Mouse (Mus musculus) CH12.LX (cell line): ENCODE results near the gene Ocrl. TPM values are rescaled to one million over a fixed set of nuclear protein-coding genes. Genes with fewer than 3 reads are reported as not detected.

ENCODE experiments used
- DNase-seq: peaks from one replicate; pipeline ENCODE4 v3.0.0-alpha.2; 2013; ENCODE audit errors: extremely low read depth
- H3K27ac ChIP-seq: 2 replicates; pipeline ENCODE4 v1.5.1; 2012; ENCODE audit warnings: low read depth, mild to moderate bottlenecking, control low read depth, moderate library complexity; ENCODE audit not compliant: insufficient read depth
- H3K27me3 ChIP-seq: replicated peaks from 2 replicates; pipeline ENCODE3; 2012; ENCODE audit warnings: inconsistent platforms
- H3K36me3 ChIP-seq, 2 experiments: replicated peaks in 1 of 2; 2 replicates each; pipeline versions ENCODE3 to v1.6.1; 2012; ENCODE audit warnings: inconsistent platforms in 1 of 2, low read length in 1 of 2, mild to moderate bottlenecking in 1 of 2, mixed read lengths in 1 of 2, moderate library complexity in 1 of 2; ENCODE audit not compliant: control insufficient read depth in 1 of 2, insufficient read depth in 1 of 2
- H3K4me1 ChIP-seq, 2 experiments: 2 replicates each; pipeline ENCODE4 v1.6.1; 2012; ENCODE audit warnings: inconsistent platforms in 1 of 2, moderate library complexity in 1 of 2; ENCODE audit not compliant: insufficient read depth in 2 of 2, control insufficient read depth in 1 of 2
- H3K4me2 ChIP-seq: 2 replicates; pipeline ENCODE4 v1.6.1; 2012; ENCODE audit warnings: low read depth, mild to moderate bottlenecking, control low read depth; ENCODE audit not compliant: poor library complexity, insufficient read depth, severe bottlenecking
- H3K4me3 ChIP-seq, 3 experiments: fragments of 150-350 bp in 1 of 3; sonication (generic) in 1 of 3; replicated peaks in 1 of 3; 2 replicates each; pipeline versions ENCODE3 to v1.5.1; 2011 to 2012; ENCODE audit warnings: low read depth in 2 of 3, low read length in 2 of 3, mild to moderate bottlenecking in 2 of 3, moderate library complexity in 2 of 3, control low read depth in 1 of 3, improper control_type of control experiment in 1 of 3, inconsistent platforms in 1 of 3, mixed read lengths in 1 of 3; ENCODE audit not compliant: poor library complexity in 1 of 3
- H3K79me2 ChIP-seq: replicated peaks from 2 replicates; pipeline ENCODE4 v1.6.1; 2012; ENCODE audit warnings: mild to moderate bottlenecking, moderate library complexity; ENCODE audit not compliant: control insufficient read depth, poor library complexity, insufficient read depth, severe bottlenecking; ENCODE audit errors: extremely low read depth
- H3K9ac ChIP-seq: 2 replicates; pipeline ENCODE4 v1.6.1; 2012; ENCODE audit warnings: low read depth, mild to moderate bottlenecking, control low read depth, moderate library complexity; ENCODE audit not compliant: insufficient read depth
- H3K9me3 ChIP-seq: replicated peaks from 2 replicates; pipeline ENCODE3; 2012; ENCODE audit warnings: low read length, inconsistent platforms, mixed read lengths
- BHLHE40 ChIP-seq: IDR thresholded peaks from 2 replicates; pipeline ENCODE4 v1.6.1; 2011; ENCODE audit warnings: mild to moderate bottlenecking, low read depth, low read length, improper control_type of control experiment
- CHD1 ChIP-seq: IDR thresholded peaks from 2 replicates; pipeline ENCODE4 v1.6.1; 2012; ENCODE audit warnings: low read depth, low read length, improper control_type of control experiment, inconsistent platforms
- CHD2 ChIP-seq: IDR thresholded peaks from 2 replicates; pipeline ENCODE4 v1.6.1; 2011; ENCODE audit warnings: low read length, improper control_type of control experiment
- CTCF ChIP-seq, 2 experiments: IDR thresholded peaks in 1 of 2; conservative IDR thresholded peaks in 1 of 2; 2 replicates each; pipeline ENCODE4 v1.5.1; 2011 to 2012; ENCODE audit warnings: low read depth in 2 of 2, low read length in 2 of 2, improper control_type of control experiment in 1 of 2, inconsistent platforms in 1 of 2, mild to moderate bottlenecking in 1 of 2, moderate library complexity in 1 of 2
- E2F4 ChIP-seq: IDR thresholded peaks from 2 replicates; pipeline ENCODE4 v1.6.1; 2011; ENCODE audit warnings: low read depth, low read length, improper control_type of control experiment; ENCODE audit not compliant: insufficient replicate concordance
- ELF1 ChIP-seq: IDR thresholded peaks from 2 replicates; pipeline ENCODE4 v1.6.1; 2014; ENCODE audit warnings: low read depth, mild to moderate bottlenecking, inconsistent platforms, low read length, improper control_type of control experiment
- EP300 ChIP-seq: IDR thresholded peaks from 2 replicates; pipeline ENCODE4 v1.6.1; 2011; ENCODE audit warnings: low read length, improper control_type of control experiment
- ETS1 ChIP-seq: conservative IDR thresholded peaks from 2 replicates; pipeline ENCODE4 v1.6.1; 2012; ENCODE audit warnings: low read depth, mild to moderate bottlenecking, inconsistent platforms, low read length, improper control_type of control experiment, moderate library complexity
- GABPA ChIP-seq: IDR thresholded peaks from 2 replicates; pipeline ENCODE4 v1.6.1; 2012; ENCODE audit warnings: low read depth, low read length, improper control_type of control experiment, inconsistent platforms; ENCODE audit not compliant: insufficient replicate concordance
- HCFC1 ChIP-seq: IDR thresholded peaks from 2 replicates; pipeline ENCODE4 v1.6.1; 2012; ENCODE audit warnings: low read depth, mild to moderate bottlenecking, inconsistent platforms, low read length, improper control_type of control experiment
- IRF4 ChIP-seq: IDR thresholded peaks from 2 replicates; pipeline ENCODE4 v1.6.1; 2014; ENCODE audit warnings: low read depth, mild to moderate bottlenecking, inconsistent platforms, low read length, improper control_type of control experiment
- JUN ChIP-seq: IDR thresholded peaks from 2 replicates; pipeline ENCODE4 v1.6.1; 2011; ENCODE audit warnings: low read depth, mild to moderate bottlenecking, low read length, improper control_type of control experiment, moderate library complexity; ENCODE audit not compliant: insufficient read depth
- JUND ChIP-seq: conservative IDR thresholded peaks from 2 replicates; pipeline ENCODE4 v1.6.1; 2011; ENCODE audit warnings: low read depth, low read length, improper control_type of control experiment
- KAT2A ChIP-seq: IDR thresholded peaks from 2 replicates; pipeline ENCODE4 v1.6.1; 2012; ENCODE audit warnings: low read length, improper control_type of control experiment, inconsistent platforms; ENCODE audit not compliant: insufficient replicate concordance
- MAFK ChIP-seq: IDR thresholded peaks from 2 replicates; pipeline ENCODE4 v1.6.1; 2011; ENCODE audit warnings: low read length, improper control_type of control experiment; ENCODE audit not compliant: insufficient replicate concordance
- MAX ChIP-seq: IDR thresholded peaks from 2 replicates; pipeline ENCODE4 v1.6.1; 2011; ENCODE audit warnings: low read length, improper control_type of control experiment
- MAZ ChIP-seq: IDR thresholded peaks from 2 replicates; pipeline ENCODE4 v1.6.1; 2012; ENCODE audit warnings: low read depth, mild to moderate bottlenecking, inconsistent platforms, low read length, improper control_type of control experiment, moderate library complexity
- MEF2A ChIP-seq: IDR thresholded peaks from 2 replicates; pipeline ENCODE4 v1.6.1; 2014; ENCODE audit warnings: low read depth, mild to moderate bottlenecking, inconsistent platforms, low read length, improper control_type of control experiment, borderline replicate concordance
- MXI1 ChIP-seq: IDR thresholded peaks from 2 replicates; pipeline ENCODE4 v1.6.1; 2011; ENCODE audit warnings: mild to moderate bottlenecking, low read depth, low read length, improper control_type of control experiment
- MYC ChIP-seq: IDR thresholded peaks from 2 replicates; pipeline ENCODE4 v1.6.1; 2011; ENCODE audit warnings: low read depth, mild to moderate bottlenecking, improper control_type of control experiment, low read length
- NELFE ChIP-seq: IDR thresholded peaks from 2 replicates; pipeline ENCODE4 v1.6.1; 2011; ENCODE audit warnings: low read depth, low read length, improper control_type of control experiment
- NRF1 ChIP-seq: IDR thresholded peaks from 2 replicates; pipeline ENCODE4 v1.6.1; 2014; ENCODE audit warnings: low read depth, mild to moderate bottlenecking, inconsistent platforms, low read length, improper control_type of control experiment, moderate library complexity
- PAX5 ChIP-seq: IDR thresholded peaks from 2 replicates; pipeline ENCODE4 v1.6.1; 2012; ENCODE audit warnings: low read length, inconsistent platforms, mixed read lengths
- POLR2A ChIP-seq: IDR thresholded peaks from 2 replicates; pipeline ENCODE4 v1.6.1; 2011; ENCODE audit warnings: low read depth, mild to moderate bottlenecking, improper control_type of control experiment, low read length
- POLR2AphosphoS2 ChIP-seq: IDR thresholded peaks from 2 replicates; pipeline ENCODE4 v1.6.1; 2011; ENCODE audit warnings: low read depth, low read length, improper control_type of control experiment
- RAD21 ChIP-seq: IDR thresholded peaks from 2 replicates; pipeline ENCODE4 v1.6.1; 2011; ENCODE audit warnings: low read depth, mild to moderate bottlenecking, low read length, improper control_type of control experiment, moderate library complexity
- RCOR1 ChIP-seq: conservative IDR thresholded peaks from 2 replicates; pipeline ENCODE4 v1.6.1; 2012; ENCODE audit warnings: low read depth, mild to moderate bottlenecking, inconsistent platforms, low read length, improper control_type of control experiment
- SIN3A ChIP-seq: IDR thresholded peaks from 2 replicates; pipeline ENCODE4 v1.6.1; 2012; ENCODE audit warnings: low read length, improper control_type of control experiment, inconsistent platforms
- SMC3 ChIP-seq: IDR thresholded peaks from 2 replicates; pipeline ENCODE4 v1.6.1; 2011; ENCODE audit warnings: low read depth, low read length, improper control_type of control experiment
- TBP ChIP-seq: conservative IDR thresholded peaks from 2 replicates; pipeline ENCODE4 v1.6.1; 2011; ENCODE audit warnings: low read depth, low read length, improper control_type of control experiment
- TCF12 ChIP-seq: IDR thresholded peaks from 2 replicates; pipeline ENCODE4 v1.6.1; 2014; ENCODE audit warnings: low read depth, mild to moderate bottlenecking, inconsistent platforms, low read length, improper control_type of control experiment
- UBTF ChIP-seq: IDR thresholded peaks from 2 replicates; pipeline ENCODE4 v1.6.1; 2012; ENCODE audit warnings: low read depth, mild to moderate bottlenecking, inconsistent platforms, low read length, improper control_type of control experiment, moderate library complexity
- USF1 ChIP-seq: IDR thresholded peaks from 2 replicates; pipeline ENCODE4 v1.6.1; 2014; ENCODE audit warnings: low read depth, mild to moderate bottlenecking, inconsistent platforms, low read length, improper control_type of control experiment
- USF2 ChIP-seq: conservative IDR thresholded peaks from 2 replicates; pipeline ENCODE4 v1.6.1; 2011; ENCODE audit warnings: low read depth, low read length, improper control_type of control experiment
- ZC3H11A ChIP-seq: IDR thresholded peaks from 2 replicates; pipeline ENCODE4 v1.6.1; 2012; ENCODE audit warnings: low read depth, mild to moderate bottlenecking, inconsistent platforms, low read length, improper control_type of control experiment
- ZKSCAN1 ChIP-seq: IDR thresholded peaks from 2 replicates; pipeline ENCODE4 v1.6.1; 2012; ENCODE audit warnings: low read depth, inconsistent platforms, low read length, improper control_type of control experiment, borderline replicate concordance
- ZMIZ1 ChIP-seq: IDR thresholded peaks from 2 replicates; pipeline ENCODE4 v1.6.1; 2012; ENCODE audit warnings: low read depth, mild to moderate bottlenecking, inconsistent platforms, low read length, improper control_type of control experiment
- ZNF384 ChIP-seq: IDR thresholded peaks from 2 replicates; pipeline ENCODE4 v1.6.1; 2012; ENCODE audit warnings: low read depth, low read length, improper control_type of control experiment, inconsistent platforms
- dilution Hi-C: fragments of 300-500 bp; cut with MboI; formaldehyde crosslinking; loops from 2 replicates; pipeline ENCODE4 v1.14.3; 2020; ENCODE audit warnings: low sequenced_read_pairs; ENCODE audit not compliant: extremely low pct_unique_long_range_greater_than_20kb, extremely low pct_ligation_motif_present
- in situ Hi-C: fragments of 300-500 bp; cut with MboI; formaldehyde crosslinking; loops from 3 replicates; pipeline ENCODE4 v1.14.3; 2019; ENCODE audit warnings: low sequenced_read_pairs, low pct_ligation_motif_present, low pct_unique_long_range_greater_than_20kb, mixed read lengths
- polyA plus RNA-seq: library from polyadenylated mRNA; unstranded; fragments of >175 nt; gene quantifications from 2 replicates; pipeline ENCODE4 v1.2.1, GENCODE M21; 2012; ENCODE audit warnings: low read depth; ENCODE audit not compliant: insufficient read length
- total RNA-seq, 2 experiments: library from RNA; depleted of rRNA; stranded (reverse); fragments of 300-350 nt in 1 of 2; fragments of >200 nt in 1 of 2; gene quantifications; 2 replicates each; pipeline ENCODE4 v1.2.3; 2012 to 2014

The Ocrl gene
- total and polyA plus RNA-seq, 3 experiments, result 2.6 to 7.1 (median 3.8) TPM

DNA sequence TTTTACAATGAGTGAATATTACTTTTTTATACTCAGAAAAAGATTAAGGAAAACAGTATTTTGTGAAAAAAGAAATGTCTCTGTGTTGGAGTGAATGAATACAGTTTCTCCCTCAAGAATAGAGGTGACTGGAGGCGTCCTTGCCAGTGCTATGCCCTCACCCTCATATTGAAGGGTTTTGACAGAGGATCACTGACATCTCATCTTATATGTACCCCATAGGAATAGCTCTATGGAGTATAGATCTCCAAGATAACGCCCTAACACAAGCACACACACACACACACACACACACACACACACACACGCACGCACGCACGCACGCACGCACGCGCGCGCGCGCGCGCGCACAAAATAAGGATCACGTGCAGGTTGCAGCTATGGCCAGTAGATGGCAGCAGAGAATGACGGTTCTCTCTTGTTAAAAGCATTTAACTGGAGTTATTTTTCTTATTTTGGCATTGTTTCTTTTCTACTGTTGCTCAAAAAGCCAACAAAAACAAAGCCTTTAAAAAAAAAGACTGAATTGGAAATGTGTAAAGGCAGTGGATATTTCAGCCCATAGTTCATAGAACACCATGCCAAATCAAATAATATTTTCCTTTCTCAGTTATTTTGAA is 72.9 kb downstream of the Ocrl start:
- H3K4me1 ChIP-seq, result peaks cover 0 to 3% of the 10 kb centered on the region in 2 experiments; a peak in 1 of 4 replicates
- H3K27ac ChIP-seq, result no peak overlapping the region
- no peak overlapping the region for H3K9ac ChIP-seq
- no peaks in the 10 kb centered on the region for H3K27me3 ChIP-seq
- H3K9me3 ChIP-seq, result no peaks in the 10 kb centered on the region
- peak; percentile 45 for DNase-seq
- no peaks in the 10 kb centered on the region for H3K36me3 ChIP-seq
- in situ Hi-C loops, result no loop called here
- H3K79me2 ChIP-seq, result no peaks in the 10 kb centered on the region
- dilution Hi-C loops, result no loop called here
- H3K4me2 ChIP-seq, result peak overlapping the region; percentile 44; the same call in 1 of the 2 replicates
- no peak overlapping the region for H3K4me3 ChIP-seq
- no peak for TF ChIP-seq MAFK
- no peak for TF ChIP-seq KAT2A
- TF ChIP-seq MXI1, result peak; percentile 39; the same call in 1 of the 2 replicates
- TF ChIP-seq POLR2A, result no peak
- no peak for TF ChIP-seq ZC3H11A
- peak; percentile 72 for TF ChIP-seq NRF1
- TF ChIP-seq CHD1, result no peak
- TF ChIP-seq HCFC1, result peak; percentile 26; the same call in 1 of the 2 replicates
- peak; percentile 67 for TF ChIP-seq USF1
- no peak for TF ChIP-seq UBTF
- TF ChIP-seq JUN, result no peak
- 0 out of 2 replicates have a peak, but pooled peaks have one; percentile 20 for TF ChIP-seq IRF4
- 0 out of 2 replicates have a peak, but pooled peaks have one; percentile 13 for TF ChIP-seq JUND
- no peak for TF ChIP-seq CHD2
- no peak for TF ChIP-seq TBP
- 0 out of 2 replicates have a peak, but pooled peaks have one; percentile 25 for TF ChIP-seq E2F4
- TF ChIP-seq ZKSCAN1, result no peak
- TF ChIP-seq USF2, result peak; percentile 37
- no peak for TF ChIP-seq RCOR1
- TF ChIP-seq MYC, result peak; percentile 77
- no peak for TF ChIP-seq ZNF384
- no peak for TF ChIP-seq TCF12
- TF ChIP-seq MAX, result peak; percentile 90
- 0 out of 2 replicates have a peak, but pooled peaks have one; percentile 16 for TF ChIP-seq MEF2A
- TF ChIP-seq ETS1, result no peak
- TF ChIP-seq EP300, result no peak
- TF ChIP-seq ZMIZ1, result no peak
- no peak for TF ChIP-seq ELF1
- no peak for TF ChIP-seq MAZ
- no peak for TF ChIP-seq NELFE
- TF ChIP-seq SIN3A, result no peak
- no peak for TF ChIP-seq POLR2AphosphoS2
- TF ChIP-seq RAD21, result peak; percentile 47
- TF ChIP-seq SMC3, result peak; percentile 21; the same call in 1 of the 2 replicates
- TF ChIP-seq PAX5, result no peak
- TF ChIP-seq CTCF (conservative IDR thresholded peaks at IDR 0.05 in 1 of 2, IDR thresholded peaks at IDR 0.05 in 1 of 2; ENCODE audit: low read depth in 2 of 2, low read length in 2 of 2), result peak; percentile 22 to 63; a peak in 2 of 4 replicates
- TF ChIP-seq BHLHE40, result peak; percentile 92
- TF ChIP-seq GABPA, result no peak
- TF ChIP-seq, all 38 proteins: peak for 15
